Mouse (Mus musculus): ENCODE results near the gene Fam71b.

DNA sequence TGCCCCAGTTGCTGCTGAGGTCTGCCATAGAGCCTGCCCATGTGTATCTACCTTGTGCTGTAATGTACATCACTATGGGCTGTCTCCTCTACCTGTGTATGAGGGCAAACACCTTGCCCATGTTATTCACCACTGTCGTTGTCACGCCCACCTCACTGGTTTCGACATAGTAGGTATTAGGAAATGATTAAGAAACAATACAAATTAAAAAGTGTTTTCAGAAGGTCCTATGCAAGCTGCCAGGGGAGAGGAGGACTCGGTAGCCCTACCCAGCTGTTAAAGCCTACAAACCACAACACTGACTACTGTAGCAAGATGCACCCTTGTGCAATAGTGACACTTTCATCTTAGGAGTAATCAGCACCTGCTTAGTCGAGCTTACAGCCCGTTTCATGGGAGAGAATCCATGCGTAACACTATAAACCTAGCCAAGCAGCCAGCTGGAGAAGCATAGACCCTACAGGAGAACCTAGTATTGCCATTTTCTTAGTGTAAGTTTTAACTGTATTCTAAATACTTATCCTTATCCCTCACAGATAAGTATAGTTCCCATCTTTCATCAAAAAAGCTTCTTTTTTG lies 16.2 kb upstream of the Fam71b start:
- TF ChIP-seq POLR2A (IDR thresholded peaks at IDR 0.05; ENCODE audit: borderline replicate concordance, insufficient read depth, low read length), result no peak
- no peak for TF ChIP-seq CTCF (IDR thresholded peaks at IDR 0.05; ENCODE audit: borderline replicate concordance, insufficient read depth, low read depth, low read length)
